Mouse (Mus musculus) hindbrain, embryonic 14.5 days (tissue): Measurements from ENCODE around the gene Psma3. TPM values are rescaled to one million over a fixed set of nuclear protein-coding genes. Genes with fewer than 3 reads are reported as not detected.
A peak's percentile ranks its signal among the peaks of the same experiment; 100 is the strongest.

Source experiments
- ATAC-seq: fragments of 200-750 bp; cut with Nextera tagmentation; 2 replicates; pipeline ENCODE4 v1.8.0; 2017; ENCODE audit warnings: moderate number of reproducible peaks, mild to moderate bottlenecking, moderate TSS enrichment, moderate library complexity; ENCODE audit not compliant: low FRiP score
- DNase-seq: peaks from one replicate; pipeline ENCODE4 v3.0.0-alpha.2; 2015; ENCODE audit warnings: low spot score
- H3K27ac ChIP-seq: fragments of 300-500 bp; sonication (generic); 2 replicates; pipeline ENCODE4 v1.5.1; 2014; ENCODE audit warnings: mild to moderate bottlenecking, moderate library complexity
- H3K27me3 ChIP-seq: fragments of 300-500 bp; sonication (generic); 2 replicates; pipeline ENCODE4 v1.6.1; 2014; ENCODE audit warnings: mild to moderate bottlenecking, low read length, mixed read lengths; ENCODE audit not compliant: control insufficient read depth, insufficient read depth
- H3K36me3 ChIP-seq: fragments of 300-500 bp; sonication (generic); replicated peaks from 2 replicates; pipeline ENCODE4 v1.6.1; 2014; ENCODE audit not compliant: control insufficient read depth, insufficient read depth
- H3K4me1 ChIP-seq: fragments of 300-500 bp; sonication (generic); replicated peaks from 2 replicates; pipeline ENCODE4 v1.6.1; 2014; ENCODE audit warnings: antibody characterized with exemption, low read length, mixed read lengths; ENCODE audit not compliant: control insufficient read depth, insufficient read depth
- H3K4me2 ChIP-seq: fragments of 300-500 bp; sonication (generic); replicated peaks from 2 replicates; pipeline ENCODE4 v1.6.1; 2014; ENCODE audit warnings: mild to moderate bottlenecking, moderate library complexity
- H3K4me3 ChIP-seq: fragments of 300-500 bp; sonication (generic); replicated peaks from 2 replicates; pipeline ENCODE4 v1.5.1; 2014; ENCODE audit warnings: mild to moderate bottlenecking, low read length
- H3K9ac ChIP-seq: fragments of 300-500 bp; sonication (generic); 2 replicates; pipeline ENCODE4 v1.6.1; 2014
- H3K9me3 ChIP-seq: fragments of 300-500 bp; sonication (generic); 2 replicates; pipeline ENCODE4 v1.6.1; 2016; ENCODE audit warnings: low read length; ENCODE audit not compliant: control insufficient read depth
- WGBS: fragments of 180-500 bp; shearing (Covaris S2); extraction: QIAGEN DNeasy Blood & Tissue Kit; methylation state at CpG from one replicate; pipeline ENCODE4 v1.1.7; 2014; 5-methylcytosine and 5-hydroxymethylcytosine counted together
- polyA plus RNA-seq: library from polyadenylated mRNA; unstranded; fragments of >200 nt; fragmentation: Nextera tagmentation; extraction: Ambion mirVana; gene quantifications from 2 replicates; pipeline ENCODE4 v1.2.1, GENCODE M21; 2014

Psma3 gene
- 488 and 564 TPM in 2 replicates for polyA plus RNA-seq

DNA sequence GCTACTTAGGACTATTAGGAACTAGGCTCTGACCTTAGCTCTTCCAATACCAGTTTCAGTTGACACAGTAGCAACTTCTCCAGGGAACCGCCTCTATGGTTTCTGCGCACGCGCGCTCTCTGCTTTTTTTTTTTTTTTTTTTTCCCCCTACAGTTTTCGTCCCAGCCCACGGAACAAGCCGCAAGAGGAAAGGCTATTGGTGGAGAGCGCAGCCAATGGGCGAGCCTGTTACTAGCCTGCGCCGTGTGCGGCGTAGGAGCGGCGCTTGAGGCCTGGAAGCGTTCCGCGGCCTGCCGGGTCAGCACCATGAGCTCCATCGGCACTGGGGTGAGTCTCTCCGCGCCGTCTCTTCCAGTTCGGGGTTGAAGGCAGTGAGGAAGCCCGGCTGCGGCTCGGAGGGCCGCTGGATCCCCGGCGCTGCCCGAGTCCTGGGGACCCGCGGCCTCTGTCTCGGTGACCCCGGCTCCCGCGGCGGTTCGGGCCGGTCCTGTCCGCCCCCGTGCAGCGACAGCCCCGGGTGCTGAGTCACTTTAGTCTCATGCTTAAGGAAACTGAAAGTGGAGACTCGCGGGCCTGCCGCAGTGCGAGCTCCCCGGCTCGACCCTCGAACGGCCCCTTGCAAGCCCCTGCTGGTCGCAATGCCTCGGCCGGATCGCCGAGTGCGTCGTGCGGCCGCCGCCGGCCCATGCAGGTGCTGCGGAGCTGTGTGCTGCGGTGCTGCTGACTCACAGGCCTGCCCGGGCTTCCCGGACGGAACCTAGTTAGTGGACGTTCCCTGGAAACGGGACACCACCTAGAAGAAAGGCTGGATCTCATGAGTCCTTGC, at the start of gene Psma3:
TSS of gene Psma3 (plus strand) at position 181 of the 826 bp plus-strand sequence.
- peaks cover 15% of the 10 kb centered on the region for H3K36me3 ChIP-seq

DNA sequence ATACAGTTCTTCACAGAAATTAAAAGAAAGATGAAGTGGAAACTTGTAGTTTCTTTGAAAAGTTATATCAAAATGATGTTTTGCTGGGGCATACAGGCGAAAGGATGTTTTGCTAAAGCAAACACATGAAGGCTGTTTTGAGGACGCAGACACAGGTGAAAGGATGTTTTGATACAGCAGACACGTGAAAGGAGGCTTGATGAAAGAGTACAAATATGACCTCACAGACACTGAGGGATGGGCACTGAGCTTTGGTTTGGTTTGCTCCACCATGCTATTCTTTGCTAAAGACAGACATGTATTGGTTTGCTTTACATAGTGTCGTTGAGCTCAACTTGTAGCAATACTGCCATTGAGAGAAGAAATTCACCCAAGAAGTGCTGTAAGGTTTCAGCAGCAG, 44.6 kb upstream of the Psma3 start:
- Histone ChIP-seq H3K9ac (no peak overlapping the region), H3K9me3 (no peaks in the 10 kb centered on the region), H3K27ac (no peak overlapping the region), H3K27me3 (no peaks in the 10 kb centered on the region), H3K4me2 (no peak overlapping the region), H3K4me1 (no peaks in the 10 kb centered on the region), H3K36me3 (no peaks in the 10 kb centered on the region), H3K4me3 (no peak overlapping the region)
- ATAC-seq: no peak
- no peak for DNase-seq
- WGBS: 92% methylated on average over 4 of the region's 4 CpGs

More for the DNA sequence above, at the start of gene Psma3:
- Histone ChIP-seq H3K9me3 (no peaks in the 10 kb centered on the region), H3K4me1 (peaks cover 18% of the 10 kb centered on the region), H3K27ac (peak within 1 kb of the TSS; percentile 97), H3K4me3 (peak within 1 kb of the TSS; percentile 100), H3K4me2 (peak within 1 kb of the TSS; percentile 85), H3K27me3 (no peaks in the 10 kb centered on the region), H3K9ac (peak within 1 kb of the TSS; percentile 99)
- under 1% methylated on average over 71 of the region's 71 CpGs for WGBS
- peak; percentile 99 for ATAC-seq
- peak; percentile 97 for DNase-seq

- Histone ChIP-seq H3K9me3 (no peaks in the 10 kb centered on the region), H3K4me2 (peak overlapping the region; percentile 65), H3K9ac (peak overlapping the region; percentile 52), H3K27ac (peak overlapping the region; percentile 84), H3K4me3 (peak overlapping the region; percentile 77), H3K36me3 (peaks cover 18% of the 10 kb centered on the region), H3K27me3 (no peaks in the 10 kb centered on the region), H3K4me1 (peaks cover 9% of the 10 kb centered on the region)
- peak; percentile 44 for ATAC-seq
- 20% methylated on average over 10 of the region's 12 CpGs for WGBS
- no peak for DNase-seq
Observed at GRCm38 (mm10) chr12:70937150-70937549, 37.3 kb upstream of the Psma3 start.

DNA sequence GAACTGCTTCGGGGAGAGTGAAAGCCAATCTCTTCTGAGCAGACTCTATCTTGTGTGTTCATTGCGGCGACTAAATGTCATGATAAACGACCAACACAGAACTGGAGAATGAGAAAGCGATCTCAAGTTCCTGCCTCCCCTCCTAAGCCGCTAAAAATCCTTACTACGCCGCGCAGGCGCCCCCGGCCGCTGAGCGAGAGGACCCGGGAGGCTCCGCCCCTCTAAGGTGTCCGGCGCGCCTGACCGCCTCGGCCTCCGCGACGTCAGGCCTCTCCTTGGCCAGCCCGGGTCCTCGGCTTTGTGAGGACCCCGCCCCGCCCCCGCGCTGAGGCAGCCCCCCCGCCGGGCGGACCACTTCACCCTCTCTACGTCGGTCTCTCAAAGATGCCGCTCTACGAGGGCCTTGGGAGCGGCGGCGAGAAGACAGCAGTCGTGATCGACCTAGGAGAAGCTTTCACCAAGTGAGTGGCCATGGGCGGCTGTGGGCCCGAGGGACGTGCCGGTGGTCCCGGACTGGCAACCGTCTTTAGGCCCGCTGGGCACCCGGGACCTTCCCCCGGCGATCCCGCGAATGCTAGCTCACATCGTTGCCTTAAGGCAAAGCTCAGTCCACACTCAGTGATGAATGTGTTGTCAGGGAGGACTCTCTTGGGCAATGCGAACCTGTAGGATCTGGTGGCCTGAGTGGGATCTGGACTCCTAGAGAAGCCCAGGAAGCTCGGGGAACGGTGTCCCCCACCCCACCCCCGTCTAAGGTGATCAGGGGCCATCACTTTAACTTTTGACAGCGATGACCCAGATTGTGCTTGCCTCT, 36.6 kb upstream of the Psma3 start, which contains the start of gene Actr10:
TSS of gene Actr10 (plus strand) at position 287 of the 814 bp plus-strand sequence.
- H3K9ac ChIP-seq: peak within 1 kb of the TSS; percentile 91
- peaks cover 24% of the 10 kb centered on the region for H3K36me3 ChIP-seq
- DNase-seq: peak; percentile 96
- H3K27ac ChIP-seq: peak within 1 kb of the TSS; percentile 84
- H3K4me1 ChIP-seq: peaks cover 9% of the 10 kb centered on the region
- H3K4me3 ChIP-seq: peak within 1 kb of the TSS; percentile 77
- WGBS: under 1% methylated on average over 50 of the region's 59 CpGs
- ATAC-seq: peak; percentile 98
- H3K4me2 ChIP-seq: peak within 1 kb of the TSS; percentile 65
- H3K9me3 ChIP-seq: no peaks in the 10 kb centered on the region
- H3K27me3 ChIP-seq: no peaks in the 10 kb centered on the region

GRCm38 (mm10) chr12:70940806-70941205, 33.6 kb upstream of the Psma3 start:
- no peak for DNase-seq
- Histone ChIP-seq H3K9me3 (no peaks in the 10 kb centered on the region), H3K4me1 (peaks cover 9% of the 10 kb centered on the region), H3K36me3 (peaks cover 52% of the 10 kb centered on the region), H3K4me3 (no peak overlapping the region), H3K4me2 (no peak overlapping the region), H3K27me3 (no peaks in the 10 kb centered on the region), H3K27ac (no peak overlapping the region), H3K9ac (no peak overlapping the region)
- no peak for ATAC-seq
- 98% methylated on average over 7 of the region's 7 CpGs for WGBS

DNA sequence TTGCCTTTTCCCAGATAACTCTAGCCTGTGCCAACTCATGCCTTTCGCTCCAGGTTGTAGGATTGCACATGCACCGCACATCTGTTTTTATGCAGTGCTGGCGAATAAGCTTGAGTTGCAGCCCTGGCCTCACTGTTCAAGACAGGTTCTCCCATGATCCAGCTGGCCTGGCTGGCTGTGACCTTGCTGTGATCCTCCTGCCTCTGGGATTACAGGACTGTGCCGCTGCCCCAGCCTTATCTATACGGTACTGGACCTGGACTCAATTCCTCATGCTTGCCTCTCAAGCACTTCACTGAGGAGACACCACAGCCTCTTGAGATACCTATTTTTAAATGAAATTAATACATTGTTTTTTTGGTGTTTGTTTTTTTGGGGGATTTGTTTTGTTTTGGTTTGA, 30.2 kb upstream of the Psma3 start:
- no peaks in the 10 kb centered on the region for H3K9me3 ChIP-seq
- H3K27me3 ChIP-seq: no peaks in the 10 kb centered on the region
- ATAC-seq (no peak), DNase-seq (no peak)
- 96% methylated on average over 5 of the region's 5 CpGs for WGBS
- H3K4me3 ChIP-seq: no peak overlapping the region
- H3K36me3 ChIP-seq: peaks cover 85% of the 10 kb centered on the region
- H3K9ac ChIP-seq: no peak overlapping the region
- no peak overlapping the region for H3K4me2 ChIP-seq
- peaks cover 5% of the 10 kb centered on the region for H3K4me1 ChIP-seq
- H3K27ac ChIP-seq: no peak overlapping the region

GRCm38 (mm10) chr12:70946585-70947256, 27.7 kb upstream of the Psma3 start:
- H3K4me2 ChIP-seq: no peak overlapping the region
- no peak for DNase-seq
- H3K4me3 ChIP-seq: no peak overlapping the region
- H3K4me1 ChIP-seq: no peaks in the 10 kb centered on the region
- peaks cover 94% of the 10 kb centered on the region for H3K36me3 ChIP-seq
- whole genome bisulfite sequencing: 95% methylated on average over 10 of the region's 10 CpGs
- no peak overlapping the region for H3K27ac ChIP-seq
- H3K9ac ChIP-seq: no peak overlapping the region
- no peaks in the 10 kb centered on the region for H3K27me3 ChIP-seq
- no peak for ATAC-seq
- no peaks in the 10 kb centered on the region for H3K9me3 ChIP-seq

GRCm38 (mm10) chr12:70958640-70959039, 15.8 kb upstream of the Psma3 start:
- no peak overlapping the region for H3K27ac ChIP-seq
- no peak for DNase-seq
- peaks cover 91% of the 10 kb centered on the region for H3K36me3 ChIP-seq
- no peak for ATAC-seq
- no peak overlapping the region for H3K4me2 ChIP-seq
- no peak overlapping the region for H3K4me3 ChIP-seq
- H3K9ac ChIP-seq: no peak overlapping the region
- H3K27me3 ChIP-seq: no peaks in the 10 kb centered on the region
- no peaks in the 10 kb centered on the region for H3K9me3 ChIP-seq
- 89% methylated on average over 4 of the region's 4 CpGs for WGBS
- H3K4me1 ChIP-seq: no peaks in the 10 kb centered on the region

DNA sequence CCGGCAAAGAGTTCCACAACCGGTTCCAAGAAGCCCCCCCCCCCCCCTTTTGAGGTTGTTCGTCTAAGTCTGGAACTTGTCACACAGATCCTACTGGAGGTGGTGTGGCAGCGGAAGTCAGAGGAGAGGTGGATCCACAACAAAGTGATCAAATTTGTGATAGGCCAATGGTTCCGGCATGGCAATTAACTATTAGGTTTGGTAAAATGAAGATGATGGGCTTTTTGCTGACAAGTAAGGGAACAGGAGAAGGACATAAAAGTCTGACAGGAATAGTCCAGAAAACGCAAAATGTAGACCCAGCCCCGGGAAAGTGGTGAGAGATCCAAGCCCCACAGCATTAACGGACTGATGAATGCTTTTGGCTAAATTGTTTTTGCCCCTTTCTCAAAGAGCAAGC, 6.8 kb upstream of the Psma3 start:
- Histone ChIP-seq H3K27ac (peak overlapping the region; percentile 91), H3K9ac (peak overlapping the region; percentile 77), H3K9me3 (no peaks in the 10 kb centered on the region), H3K4me2 (peak overlapping the region; percentile 60), H3K36me3 (peaks cover 21% of the 10 kb centered on the region), H3K4me1 (0 out of 2 replicates have a peak, but pooled peaks cover 7% of the 10 kb centered on the region), H3K27me3 (no peaks in the 10 kb centered on the region), H3K4me3 (peak overlapping the region; percentile 65)
- ATAC-seq: no peak
- no peak for DNase-seq
- 51% methylated on average over 8 of the region's 8 CpGs for WGBS
